Mouse (Mus musculus) hindbrain, embryonic 16.5 days (tissue): ENCODE results near the gene Msi2. TPM values are rescaled to one million over a fixed set of nuclear protein-coding genes. Genes with fewer than 3 reads are reported as not detected.

Experiments used
- ATAC-seq: fragments of 200-750 bp; cut with Nextera tagmentation; 2 replicates; pipeline ENCODE4 v1.8.0; 2017; ENCODE audit warnings: moderate TSS enrichment, moderate library complexity
- H3K27ac ChIP-seq: fragments of 300-500 bp; sonication (generic); 2 replicates; pipeline ENCODE4 v1.5.1; 2014; ENCODE audit warnings: low read depth, mild to moderate bottlenecking, control low read depth, low read length, moderate library complexity
- H3K27me3 ChIP-seq: fragments of 300-500 bp; sonication (generic); replicated peaks from 2 replicates; pipeline ENCODE4 v1.6.1; 2014; ENCODE audit warnings: low read length; ENCODE audit not compliant: control insufficient read depth, insufficient read depth
- H3K36me3 ChIP-seq: fragments of 300-500 bp; sonication (generic); 2 replicates; pipeline ENCODE4 v1.6.1; 2014; ENCODE audit warnings: mild to moderate bottlenecking, low read length, moderate library complexity, mixed read lengths; ENCODE audit not compliant: control insufficient read depth, insufficient read depth
- H3K4me1 ChIP-seq: fragments of 300-500 bp; sonication (generic); 2 replicates; pipeline ENCODE4 v1.6.1; 2014; ENCODE audit warnings: low read depth, low read length; ENCODE audit not compliant: control insufficient read depth, insufficient read depth
- H3K4me2 ChIP-seq: fragments of 300-500 bp; sonication (generic); 2 replicates; pipeline ENCODE4 v1.6.1; 2014; ENCODE audit warnings: mild to moderate bottlenecking, low read length, control low read depth, moderate library complexity
- H3K4me3 ChIP-seq: fragments of 300-500 bp; sonication (generic); 2 replicates; pipeline ENCODE4 v1.5.1; 2014; ENCODE audit warnings: mild to moderate bottlenecking, low read length, control low read depth, moderate library complexity
- H3K9ac ChIP-seq: fragments of 300-500 bp; sonication (generic); 2 replicates; pipeline ENCODE4 v1.6.1; 2014; ENCODE audit warnings: low read depth, mild to moderate bottlenecking, control low read depth, low read length, moderate library complexity
- H3K9me3 ChIP-seq: fragments of 300-500 bp; sonication (generic); 2 replicates; pipeline ENCODE4 v1.6.1; 2014; ENCODE audit warnings: mild to moderate bottlenecking, low read length, moderate library complexity; ENCODE audit not compliant: control insufficient read depth
- WGBS: fragments of 180-500 bp; shearing (Covaris S2); extraction: QIAGEN DNeasy Blood & Tissue Kit; methylation state at CpG from one replicate; pipeline ENCODE4 v1.1.7; 2014; 5-methylcytosine and 5-hydroxymethylcytosine counted together
- polyA plus RNA-seq: library from polyadenylated mRNA; unstranded; fragments of >200 nt; fragmentation: Nextera tagmentation; extraction: Ambion mirVana; gene quantifications from 2 replicates; pipeline ENCODE4 v1.2.1, GENCODE M21; 2015

Gene Msi2
- polyA plus RNA-seq, 1 experiment from 2014 or later: 31.0 TPM

DNA sequence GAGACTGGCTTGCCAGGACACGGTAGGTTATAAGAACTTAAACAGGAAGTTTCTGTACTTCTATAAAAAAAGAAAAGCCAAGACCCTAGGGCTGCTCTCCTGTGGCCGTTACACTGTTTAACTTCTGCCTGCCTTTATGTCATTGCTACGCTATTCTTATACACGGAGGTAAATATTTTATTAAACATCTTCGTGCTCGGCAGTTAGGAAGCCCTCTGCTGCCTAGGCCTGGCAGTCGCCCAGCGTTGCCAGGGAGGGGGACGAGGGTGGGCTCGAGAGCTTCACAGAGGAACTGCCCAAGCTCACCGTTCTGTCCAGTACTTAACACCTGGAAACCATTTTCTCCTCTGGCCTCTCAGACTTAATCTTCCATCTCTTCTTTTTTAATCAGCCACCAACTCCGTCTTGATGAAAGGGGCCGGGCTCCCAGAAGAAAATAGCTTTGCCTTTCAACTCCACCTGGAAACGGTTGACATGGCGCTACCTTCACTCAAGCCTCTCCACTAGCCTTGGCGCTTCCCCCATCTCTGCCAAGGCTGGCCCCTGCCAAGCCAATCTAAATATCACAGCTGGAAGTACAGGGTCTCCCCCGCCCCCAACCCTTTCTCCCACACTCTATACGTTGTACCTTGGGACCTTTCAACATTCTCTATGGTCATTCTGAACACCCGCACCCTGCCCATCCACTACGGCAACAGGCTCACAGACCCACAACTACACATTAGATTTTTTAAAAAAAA lies 9.6 kb upstream of the Msi2 start:
- 48% methylated on average over 20 of the region's 20 CpGs for WGBS
- ATAC-seq: peak; percentile 30; the same call in 1 of the 2 replicates

DNA sequence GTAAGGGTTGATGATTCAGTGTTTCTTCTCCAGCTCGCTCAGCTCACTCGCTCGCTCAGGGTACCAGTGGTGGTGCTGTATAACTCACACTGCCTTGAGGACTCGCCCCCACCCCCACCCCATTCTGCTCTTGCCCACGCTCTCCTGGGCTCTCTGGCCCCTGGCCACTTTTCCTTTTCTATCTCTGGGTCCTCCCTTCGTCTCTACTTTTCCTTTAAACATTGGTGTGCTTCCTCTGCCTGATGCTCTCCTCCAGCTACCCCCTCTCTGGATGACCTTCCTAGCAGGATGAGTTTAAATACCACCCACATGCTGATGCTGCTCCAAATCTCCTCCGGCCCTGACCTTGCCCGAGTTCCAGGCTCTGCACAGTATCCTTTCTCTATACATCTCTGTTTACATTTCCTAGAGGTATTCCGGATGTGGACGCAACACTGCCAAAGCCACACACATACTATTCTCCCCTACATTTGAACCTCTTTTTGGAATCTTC lies 2.9 kb upstream of the Msi2 start:
- WGBS: 61% methylated on average over 10 of the region's 10 CpGs
- no peaks in the 10 kb centered on the region for H3K36me3 ChIP-seq
- H3K9ac ChIP-seq: no peak overlapping the region
- H3K4me1 ChIP-seq: no peaks in the 10 kb centered on the region; the same call in none of the 2 replicates
- H3K4me2 ChIP-seq: no peak overlapping the region
- H3K9me3 ChIP-seq: no peaks in the 10 kb centered on the region
- no peak for ATAC-seq
- H3K4me3 ChIP-seq: no peak overlapping the region
- H3K27me3 ChIP-seq: no peaks in the 10 kb centered on the region
- H3K27ac ChIP-seq: no peak overlapping the region

More for the DNA sequence above, 9.6 kb upstream of the Msi2 start:
- Histone ChIP-seq H3K4me3 (no peak overlapping the region), H3K9ac (no peak overlapping the region), H3K9me3 (no peaks in the 10 kb centered on the region), H3K27ac (no peak overlapping the region), H3K4me2 (no peak overlapping the region), H3K27me3 (no peaks in the 10 kb centered on the region), H3K36me3 (no peaks in the 10 kb centered on the region), H3K4me1 (peaks cover 10% of the 10 kb centered on the region)

DNA sequence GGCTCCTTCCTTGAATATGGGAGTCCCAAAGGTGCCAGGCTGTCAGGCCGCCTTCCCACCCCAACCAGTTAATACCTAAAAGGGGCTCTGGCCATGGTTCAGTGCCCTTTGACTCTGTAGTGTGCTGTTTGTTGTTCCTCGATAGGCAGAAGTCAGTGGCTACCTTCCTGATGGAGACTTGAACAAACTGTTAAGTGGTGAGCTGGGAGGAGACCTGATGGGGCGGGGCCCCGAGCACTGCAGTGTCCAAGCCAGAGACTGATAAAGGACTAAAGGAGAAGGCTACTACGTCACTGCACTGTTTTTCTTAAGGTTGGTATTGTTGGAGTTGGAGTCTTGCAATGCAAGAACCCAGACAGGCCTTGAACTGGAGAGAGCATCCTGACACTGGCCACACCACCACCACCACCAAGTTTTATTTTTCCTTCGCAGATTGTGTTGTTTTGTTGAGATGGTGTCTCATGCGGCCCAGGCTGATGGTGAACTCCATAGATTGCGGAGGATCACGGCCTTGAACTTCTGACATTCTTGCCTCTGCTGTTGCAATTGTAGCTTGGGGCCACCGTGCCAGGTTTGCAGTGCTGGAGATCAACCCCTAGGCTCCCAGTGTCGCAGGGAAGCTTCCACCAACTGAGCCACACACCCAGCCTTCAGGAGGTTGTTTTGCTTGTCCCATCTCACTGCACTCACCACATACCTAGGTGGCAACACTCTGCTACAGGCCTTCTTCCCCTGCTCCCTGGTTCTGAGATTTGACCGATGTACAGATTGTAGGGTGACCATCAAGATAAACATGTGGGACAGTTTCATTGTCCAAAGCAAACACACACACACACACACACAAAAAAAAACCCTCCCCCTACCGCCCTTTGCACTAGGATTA lies 2.2 kb upstream of the Msi2 start:
- H3K4me1 ChIP-seq: peaks cover 5% of the 10 kb centered on the region
- ATAC-seq: no peak
- H3K9ac ChIP-seq: no peak overlapping the region
- H3K4me2 ChIP-seq: peak overlapping the region; percentile 12
- 65% methylated on average over 13 of the region's 13 CpGs for WGBS
- H3K27ac ChIP-seq: no peak overlapping the region
- no peaks in the 10 kb centered on the region for H3K36me3 ChIP-seq
- no peaks in the 10 kb centered on the region for H3K27me3 ChIP-seq
- H3K9me3 ChIP-seq: no peaks in the 10 kb centered on the region
- no peak overlapping the region for H3K4me3 ChIP-seq

DNA sequence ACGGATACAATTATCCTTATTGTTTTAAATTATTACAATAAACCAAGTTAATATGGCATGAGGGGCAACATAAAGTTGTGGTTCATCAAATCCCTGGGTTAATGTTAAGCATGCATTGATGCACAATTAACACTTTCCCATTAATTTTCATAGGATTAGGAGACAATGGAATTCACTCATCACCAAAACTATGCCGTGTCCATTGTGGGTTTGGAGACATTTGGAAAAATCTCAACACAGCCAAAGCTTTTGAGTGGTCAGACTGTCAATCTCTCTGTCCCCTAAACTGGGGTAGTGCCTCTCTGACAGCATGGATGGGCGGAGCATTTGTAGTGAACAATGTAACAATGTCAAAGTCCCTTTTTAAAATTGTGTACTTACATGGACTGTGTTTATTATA lies 1.3 kb upstream of the Msi2 start:
- Histone ChIP-seq H3K27ac (no peak overlapping the region; the same call in 1 of the 2 replicates), H3K36me3 (no peaks in the 10 kb centered on the region), H3K4me2 (peak overlapping the region; percentile 88), H3K4me3 (peak overlapping the region; percentile 94), H3K27me3 (no peaks in the 10 kb centered on the region), H3K9me3 (no peaks in the 10 kb centered on the region), H3K9ac (no peak overlapping the region), H3K4me1 (peaks cover 12% of the 10 kb centered on the region)
- WGBS: 34% methylated on average over 3 of the region's 3 CpGs
- no peak for ATAC-seq

DNA sequence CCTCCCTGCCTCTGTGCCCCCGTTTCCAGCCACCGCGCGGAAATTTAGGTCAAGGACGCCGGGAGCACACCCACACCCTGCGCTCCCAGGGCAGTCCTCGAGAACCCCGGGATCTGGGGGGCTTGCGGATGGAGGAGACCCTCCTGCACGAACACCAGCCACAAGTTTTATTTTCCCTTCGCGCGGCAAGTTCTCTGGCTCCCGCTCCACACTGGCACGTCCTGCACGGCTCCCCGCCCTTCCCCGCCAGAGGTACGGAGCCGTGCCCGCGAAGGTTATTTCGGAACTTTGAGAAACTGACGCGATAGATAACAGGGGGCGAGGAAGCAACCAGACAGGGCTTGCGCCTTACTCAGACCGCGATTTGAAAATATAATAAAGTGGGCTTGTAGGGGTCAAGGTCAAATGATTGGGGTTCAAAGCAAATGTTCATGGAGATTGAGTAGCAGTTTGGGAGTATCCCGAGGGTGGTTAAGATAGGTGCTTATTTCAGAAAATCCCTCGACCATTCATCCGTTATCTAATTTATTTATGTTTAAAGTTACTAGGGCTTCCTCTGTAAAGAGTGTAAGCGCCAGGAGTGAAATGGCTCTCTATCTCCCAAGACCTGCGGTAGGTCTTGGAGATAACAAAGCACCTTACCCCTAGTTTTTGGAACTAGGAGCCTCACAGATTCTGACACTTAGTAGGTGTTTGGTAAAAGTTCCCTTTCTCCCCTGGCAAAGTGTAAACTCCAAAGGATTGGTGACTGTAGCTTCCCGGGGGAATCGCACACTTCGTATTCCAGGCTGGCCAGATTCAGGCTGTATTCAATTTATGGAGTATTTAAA lies 668 bp upstream of the Msi2 start:
- Histone ChIP-seq H3K4me1 (peaks cover 17% of the 10 kb centered on the region), H3K27me3 (no peaks in the 10 kb centered on the region), H3K4me2 (peak overlapping the region; percentile 88), H3K27ac (peak overlapping the region; percentile 96), H3K36me3 (no peaks in the 10 kb centered on the region), H3K4me3 (peak overlapping the region; percentile 94), H3K9ac (peak overlapping the region; percentile 95), H3K9me3 (no peaks in the 10 kb centered on the region)
- WGBS: 4% methylated on average over 38 of the region's 38 CpGs
- ATAC-seq: no peak

DNA sequence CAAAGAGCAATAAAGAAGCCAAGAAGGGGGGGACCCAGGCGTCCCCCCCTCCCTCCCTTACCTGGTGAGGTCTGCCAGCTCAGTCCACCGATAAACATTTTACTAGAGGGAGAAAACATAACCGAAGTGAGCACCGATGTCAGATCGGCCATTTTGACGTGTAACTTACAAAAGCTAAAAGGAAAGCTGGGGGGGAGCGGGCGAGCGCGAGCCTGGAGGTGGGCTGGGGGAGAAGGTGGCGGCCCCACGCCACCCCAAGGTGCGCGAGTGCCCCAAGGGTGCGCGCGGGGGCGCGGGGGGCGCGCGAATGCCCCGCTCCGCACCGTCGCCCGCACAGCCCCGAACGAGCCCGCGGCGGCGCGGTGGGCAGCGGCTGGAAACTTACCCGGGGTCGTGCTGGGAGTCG lies 666 bp downstream of the Msi2 start:
- H3K9ac ChIP-seq: peak overlapping the region; percentile 95
- peak overlapping the region; percentile 96 for H3K27ac ChIP-seq
- ATAC-seq: peak; percentile 46
- no peaks in the 10 kb centered on the region for H3K9me3 ChIP-seq
- peak overlapping the region; percentile 56 for H3K4me2 ChIP-seq
- peak overlapping the region; percentile 94 for H3K4me3 ChIP-seq
- WGBS: 1% methylated on average over 30 of the region's 38 CpGs
- H3K27me3 ChIP-seq: no peaks in the 10 kb centered on the region
- H3K4me1 ChIP-seq: peaks cover 23% of the 10 kb centered on the region
- H3K36me3 ChIP-seq: no peaks in the 10 kb centered on the region

DNA sequence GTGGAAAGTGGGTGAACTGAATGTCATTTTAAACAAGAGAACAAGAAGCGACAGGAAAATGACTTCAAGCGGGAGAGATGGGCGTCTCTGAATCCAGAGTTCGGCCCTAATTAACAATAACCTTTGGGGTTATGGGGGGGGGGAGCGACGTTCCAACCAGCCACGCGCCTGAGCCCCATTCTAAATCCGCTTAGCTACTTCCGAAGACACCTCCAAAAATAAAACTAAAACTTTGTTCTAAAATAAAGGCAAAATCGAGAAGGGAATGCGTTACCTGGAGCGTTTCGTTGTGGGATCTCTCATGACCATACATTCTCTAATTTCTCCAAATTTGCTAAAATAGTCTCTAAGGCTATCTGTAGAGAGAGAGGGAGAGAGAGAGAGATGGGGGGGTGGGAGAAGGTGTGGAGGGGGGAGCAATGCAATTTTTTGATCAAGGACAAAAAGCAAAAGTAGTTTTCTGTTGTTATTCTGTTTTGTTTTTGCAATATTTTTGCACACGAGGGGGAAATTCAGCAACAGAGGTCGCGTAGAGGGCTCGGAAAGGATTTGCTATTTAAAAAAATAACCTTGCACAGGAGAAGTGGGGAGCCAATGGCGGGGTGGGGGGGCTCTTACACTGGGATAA lies 1.2 kb downstream of the Msi2 start:
- H3K4me1 ChIP-seq: peaks cover 23% of the 10 kb centered on the region
- WGBS: under 1% methylated on average over 19 of the region's 19 CpGs

More for the DNA sequence above, 1.2 kb downstream of the Msi2 start:
- H3K27ac ChIP-seq: peak overlapping the region; percentile 96
- no peaks in the 10 kb centered on the region for H3K9me3 ChIP-seq
- peak overlapping the region; percentile 56 for H3K4me2 ChIP-seq
- peaks cover under 1% of the 10 kb centered on the region for H3K36me3 ChIP-seq
- H3K27me3 ChIP-seq: no peaks in the 10 kb centered on the region
- H3K9ac ChIP-seq: peak overlapping the region; percentile 95
- H3K4me3 ChIP-seq: peak overlapping the region; percentile 94
- no peak for ATAC-seq
